Mouse (Mus musculus) hindlimb bud, embryonic 11.5 days (tissue): ENCODE results near the gene Cd7.
"Not testable (repeated sequence)": the region's sequence is repeated elsewhere in the genome, so short reads cannot be mapped to it uniquely, and the experiment has no call there.

Experiments used
- DNase-seq: peaks from one replicate; pipeline ENCODE4 v3.0.0-alpha.2; 2012; ENCODE audit warnings: low read depth, low spot score; ENCODE audit errors: extremely low spot score

Gene Cd7

GRCm38 (mm10) chr11:121039302-121039701 lies at the start of gene Cd7:
Cd7 (minus strand) TSS chr11:121039418.
- no peak for DNase-seq

GRCm38 (mm10) chr11:121088997-121089396 lies 49.8 kb upstream of the Cd7 start:
- DNase-seq: no peak

GRCm38 (mm10) chr11:121086296-121086695 lies 47.1 kb upstream of the Cd7 start:
- DNase-seq: no peak

GRCm38 (mm10) chr11:121085181-121085580 lies 46.0 kb upstream of the Cd7 start:
- no peak for DNase-seq

GRCm38 (mm10) chr11:121082857-121083500 lies 43.8 kb upstream of the Cd7 start:
- DNase-seq: no peak

GRCm38 (mm10) chr11:121082250-121082649 lies 43.0 kb upstream of the Cd7 start:
- DNase-seq: no peak

- DNase-seq: no peak
These were observed 41.9 kb upstream of the Cd7 start, which contains the start of gene Sectm1a for GRCm38 (mm10) chr11:121081120-121081519. Sectm1a (minus strand) TSS chr11:121081220.

- no peak for DNase-seq
These were observed 41.1 kb upstream of the Cd7 start for GRCm38 (mm10) chr11:121080330-121080729.

GRCm38 (mm10) chr11:121075655-121076054 lies 36.4 kb upstream of the Cd7 start:
- no peak for DNase-seq

- not testable (repeated sequence) for DNase-seq
These were observed 30.4 kb upstream of the Cd7 start for GRCm38 (mm10) chr11:121069662-121070061.

GRCm38 (mm10) chr11:121067895-121068294 lies 28.7 kb upstream of the Cd7 start:
- DNase-seq: no peak

- no peak for DNase-seq
These were observed 25.0 kb upstream of the Cd7 start for GRCm38 (mm10) chr11:121064197-121064596.

GRCm38 (mm10) chr11:121063379-121063778 lies 24.2 kb upstream of the Cd7 start, which contains the start of gene Sectm1b:
Sectm1b (minus strand) TSS chr11:121063569.
- DNase-seq: no peak

- no peak for DNase-seq
These were observed 22.4 kb upstream of the Cd7 start for GRCm38 (mm10) chr11:121061615-121062014.

GRCm38 (mm10) chr11:121060401-121061067 lies 21.3 kb upstream of the Cd7 start:
- not testable (repeated sequence) for DNase-seq

- no peak for DNase-seq
These were observed 20.3 kb upstream of the Cd7 start for GRCm38 (mm10) chr11:121059471-121059870.

GRCm38 (mm10) chr11:121058956-121059355 lies 19.7 kb upstream of the Cd7 start:
- DNase-seq: no peak

GRCm38 (mm10) chr11:121058122-121058521 lies 18.9 kb upstream of the Cd7 start:
- no peak for DNase-seq

GRCm38 (mm10) chr11:121056536-121057236 lies 17.5 kb upstream of the Cd7 start:
- no peak for DNase-seq

GRCm38 (mm10) chr11:121053536-121053935 lies 14.3 kb upstream of the Cd7 start:
- DNase-seq: peak; percentile 86

- DNase-seq: no peak
These were observed 13.2 kb upstream of the Cd7 start for GRCm38 (mm10) chr11:121052387-121052786.

GRCm38 (mm10) chr11:121051793-121052192 lies 12.6 kb upstream of the Cd7 start:
- DNase-seq: no peak
